Mouse (Mus musculus) monocyte, adult 5-6 weeks (primary cell): Measurements from ENCODE around the gene Ugt1a10. TPM values are rescaled to one million over a fixed set of nuclear protein-coding genes. Genes with fewer than 3 reads are reported as not detected.
A peak's percentile ranks its signal among the peaks of the same experiment; 100 is the strongest.
"Not testable (repeated sequence)": the region's sequence is repeated elsewhere in the genome, so short reads cannot be mapped to it uniquely, and the experiment has no call there.

Source experiments
- ATAC-seq: fragments of 153-309, 156-312 bp; replicated peaks from 2 replicates; pipeline ENCODE4 v1.8.0; 2017; ENCODE audit warnings: mild to moderate bottlenecking; ENCODE audit not compliant: low TSS enrichment, insufficient number of reproducible peaks, severe bottlenecking, poor library complexity, low FRiP score
- total RNA-seq: library from RNA; stranded (forward); fragments of 200-1000, 200-491, 200-594 nt; gene quantifications from 3 replicates; pipeline ENCODE4 v1.2.3, GENCODE M21; 2017

Ugt1a10 gene
- 1.2 TPM in 1 of 3 replicates, not detected in the others for total RNA-seq

DNA sequence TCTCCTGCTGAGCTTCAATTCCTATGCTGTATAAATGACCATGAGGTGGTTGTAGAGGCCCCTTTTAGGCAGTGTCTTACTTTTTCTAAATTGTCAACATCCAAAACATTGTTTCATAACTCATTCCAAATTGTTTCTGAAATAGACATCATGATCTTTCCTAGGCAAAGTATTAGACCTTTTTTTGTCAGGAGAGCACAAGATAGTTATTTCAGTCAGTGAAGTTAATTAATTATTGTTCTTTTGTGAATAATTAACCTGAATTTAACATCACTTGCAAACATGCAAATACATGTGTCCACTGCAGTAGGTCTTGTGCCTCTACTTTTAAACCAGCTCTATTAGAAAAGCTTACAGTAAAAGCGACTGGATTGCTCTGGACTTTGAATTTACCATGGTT lies at the start of gene Ugt1a10:
TSS of gene Ugt1a10 (plus strand) at position 301 of the 400 bp plus-strand sequence.
- ATAC-seq = no peak

DNA sequence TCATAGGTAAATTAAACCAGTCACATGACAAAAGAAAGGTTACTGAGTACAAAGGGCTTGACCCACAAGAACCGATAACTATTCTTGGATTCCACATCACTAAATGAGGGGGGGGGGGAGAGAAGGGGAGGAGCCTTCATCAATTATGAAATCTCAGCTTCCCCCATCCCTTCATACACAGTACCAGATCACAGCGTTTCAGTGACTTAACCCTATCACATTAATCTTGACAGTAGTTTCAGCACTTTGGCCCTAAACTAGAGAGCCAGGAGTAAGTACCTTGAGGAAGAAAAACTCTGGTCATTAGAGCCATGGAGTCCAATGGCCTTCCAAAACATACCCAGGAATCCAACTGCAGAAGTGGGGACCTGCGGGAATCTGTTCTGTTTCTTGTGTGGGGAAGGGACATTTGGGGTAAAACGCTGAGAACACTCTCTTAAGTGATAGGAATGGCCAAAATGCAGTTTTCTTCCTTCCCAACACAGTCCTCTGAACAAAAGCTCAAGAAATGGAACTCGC lies 47.4 kb upstream of the Ugt1a10 start:
- 0 out of 2 replicates have a peak, but pooled peaks have one; percentile 3 for ATAC-seq

- peak; percentile 86 for ATAC-seq
These were observed 46.9 kb upstream of the Ugt1a10 start, which contains the start of gene Usp40 for GRCm38 (mm10) chr1:88008211-88008697. TSS of gene Usp40 (minus strand) at chr1:88008551.

GRCm38 (mm10) chr1:88008735-88009134 lies 46.5 kb upstream of the Ugt1a10 start:
- ATAC-seq = no peak

DNA sequence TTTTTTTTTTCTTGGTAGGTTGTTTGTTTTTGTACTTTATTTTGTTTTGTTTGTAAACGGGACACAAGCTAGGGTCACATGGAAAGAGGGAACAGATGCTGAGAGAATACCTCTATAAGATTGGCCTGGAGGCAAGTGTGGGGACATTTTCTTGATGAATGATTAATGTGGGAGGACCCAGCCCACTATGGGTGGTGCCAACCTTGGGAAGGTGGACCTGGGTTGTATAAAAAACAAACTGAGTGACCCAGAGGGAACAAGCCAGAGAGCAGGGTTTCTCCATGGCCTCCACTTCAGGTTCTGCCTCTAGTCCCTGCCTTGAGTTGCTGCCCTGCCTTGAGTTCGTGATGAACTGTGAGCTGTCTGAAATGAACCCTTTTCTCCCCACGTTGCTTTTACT lies 45.7 kb upstream of the Ugt1a10 start:
- ATAC-seq = no peak

DNA sequence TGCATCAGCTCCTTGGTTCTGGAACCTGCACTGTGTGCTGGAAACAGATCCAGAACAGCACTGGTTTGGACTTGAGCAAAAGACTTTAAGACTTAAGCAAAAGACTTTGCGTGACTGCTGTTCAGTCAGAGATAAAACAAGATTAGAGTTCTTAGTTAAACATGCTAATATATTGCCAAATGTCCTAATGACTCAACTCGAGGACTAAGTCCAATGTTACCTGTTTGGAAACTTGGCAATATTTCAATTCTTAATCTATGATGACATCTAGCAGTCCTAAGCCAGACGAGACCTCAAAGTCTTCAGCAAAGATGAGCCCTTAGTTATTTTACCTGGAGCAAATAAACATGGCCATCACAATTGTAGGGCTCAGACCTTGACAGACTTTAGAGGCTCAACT lies 41.5 kb upstream of the Ugt1a10 start:
- ATAC-seq = no peak

DNA sequence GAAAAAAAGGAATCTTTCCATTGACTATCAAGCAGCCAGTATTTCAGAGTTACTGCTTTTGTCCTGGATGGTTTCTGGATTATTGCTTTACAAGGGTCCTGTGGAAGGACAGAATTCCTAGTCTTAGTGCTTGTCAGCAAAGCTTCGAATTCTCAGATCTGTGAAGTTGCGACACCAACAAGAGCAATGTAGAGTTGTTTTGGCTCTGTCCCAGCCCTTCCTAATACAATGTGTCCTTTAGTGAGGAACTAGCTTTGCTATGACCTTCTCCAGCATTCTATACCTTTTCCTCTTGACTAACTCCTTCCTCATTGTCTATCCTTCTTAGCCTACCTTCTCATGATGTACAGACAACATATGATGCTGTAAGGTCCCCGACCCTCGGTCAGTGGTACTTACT lies 41.0 kb upstream of the Ugt1a10 start:
- no peak for ATAC-seq

DNA sequence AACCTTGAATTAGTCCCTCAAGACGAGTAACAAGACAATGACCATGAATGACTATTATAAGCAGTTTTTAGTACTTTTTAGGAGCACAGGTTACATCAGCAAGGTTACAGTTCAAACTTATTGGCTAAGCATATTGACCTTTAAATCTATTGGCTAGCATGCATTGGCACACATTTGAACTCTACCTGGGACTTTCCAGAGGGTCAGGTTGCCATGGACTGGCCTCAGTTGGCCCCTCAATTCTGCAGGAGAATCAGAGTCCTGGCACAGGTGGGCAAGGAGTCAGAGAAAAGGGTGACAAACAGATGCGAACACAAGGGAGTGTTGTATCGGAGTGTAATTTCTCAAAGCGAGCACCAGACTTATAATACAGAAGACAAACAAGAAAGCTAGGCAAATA lies 40.5 kb upstream of the Ugt1a10 start:
- ATAC-seq = no peak

DNA sequence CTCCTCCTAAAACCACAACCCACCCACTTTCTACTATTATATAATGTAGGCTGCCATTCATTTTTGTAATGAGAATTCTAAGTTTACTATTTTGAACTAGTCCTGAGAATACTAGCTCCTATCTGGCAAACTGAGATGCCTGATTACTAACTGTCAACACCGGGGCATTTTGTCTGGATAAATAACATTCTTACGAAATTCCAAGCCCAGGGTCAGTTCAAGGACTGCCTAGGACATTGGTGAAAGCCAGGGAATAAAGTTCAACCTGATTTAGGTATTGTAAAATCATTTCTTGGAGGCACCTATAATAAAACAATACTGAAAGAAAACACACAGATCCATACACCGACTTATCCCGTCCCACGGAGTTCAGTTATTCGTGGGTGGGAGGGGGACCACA lies 39.8 kb upstream of the Ugt1a10 start:
- no peak for ATAC-seq

GRCm38 (mm10) chr1:88025244-88025643 lies 29.9 kb upstream of the Ugt1a10 start:
- not testable (repeated sequence) for ATAC-seq

DNA sequence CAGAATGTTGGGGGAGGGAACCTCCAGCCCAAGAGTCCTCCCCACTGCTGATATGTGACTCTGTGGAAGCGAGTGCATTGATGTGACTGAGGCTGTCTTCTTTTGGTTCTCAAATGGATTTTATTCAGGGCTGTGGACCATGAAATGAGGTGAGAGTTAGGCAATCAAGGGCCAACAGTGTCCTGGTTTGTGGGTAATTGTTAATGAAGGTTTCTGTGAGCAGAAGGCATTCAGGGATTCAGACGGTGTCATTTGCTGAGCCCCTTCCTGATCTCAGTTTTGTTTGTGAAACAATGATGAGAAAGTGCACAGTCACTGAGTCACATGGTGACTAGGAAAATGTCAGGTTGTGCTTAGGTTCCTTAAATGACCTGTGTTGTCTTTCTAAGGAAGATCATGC lies 12.1 kb upstream of the Ugt1a10 start:
- peak; percentile 63; the same call in 1 of the 2 replicates for ATAC-seq

DNA sequence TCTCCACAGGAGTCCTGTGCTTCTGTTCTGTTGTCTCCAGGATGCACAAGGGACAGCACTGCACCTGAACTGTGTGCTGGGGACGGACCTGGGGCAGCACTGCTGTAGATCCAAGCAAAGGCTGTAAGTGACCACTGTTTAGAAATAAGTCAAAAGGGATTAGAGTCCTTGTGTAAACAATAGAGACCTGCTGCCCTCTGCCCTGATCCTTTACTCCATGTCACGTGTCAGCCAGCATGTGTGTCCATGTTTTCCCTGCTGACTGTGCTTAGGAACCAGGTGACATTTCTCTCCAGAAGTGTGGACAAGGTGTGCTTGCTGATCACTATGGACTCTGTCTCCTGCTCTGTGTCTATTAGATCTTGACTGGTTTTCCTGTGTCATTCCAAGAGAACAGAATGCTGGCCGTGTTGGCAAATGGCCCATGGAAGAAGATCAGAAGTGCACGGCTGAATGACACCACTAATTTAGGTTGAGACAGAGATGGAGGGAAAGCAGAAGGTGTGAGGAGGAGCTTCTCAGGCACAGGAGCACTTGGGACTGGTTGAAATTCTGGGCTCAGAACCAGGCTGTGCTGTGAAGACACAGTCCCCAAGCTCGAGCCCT lies 10.3 kb upstream of the Ugt1a10 start:
- not testable (repeated sequence) for ATAC-seq

DNA sequence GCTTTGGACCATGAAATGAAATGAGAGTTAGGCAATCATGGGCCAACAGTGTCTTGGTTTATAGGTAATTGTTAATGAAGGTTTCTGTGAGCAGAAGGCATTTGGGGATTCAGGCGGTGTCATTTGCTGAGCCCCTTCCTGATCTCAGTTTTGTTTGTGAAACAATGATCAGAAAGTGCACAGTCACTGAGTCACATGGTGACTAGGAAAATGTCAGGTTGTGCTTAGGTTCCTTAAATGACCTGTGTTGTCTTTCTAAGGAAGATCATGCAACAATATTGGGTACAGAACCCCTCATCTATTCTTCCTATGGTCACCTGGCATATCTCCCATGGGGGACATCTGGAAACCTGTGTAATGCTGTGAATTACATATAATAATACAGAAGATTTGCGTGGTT lies 7.8 kb upstream of the Ugt1a10 start:
- ATAC-seq = peak; percentile 42; the same call in 1 of the 2 replicates

DNA sequence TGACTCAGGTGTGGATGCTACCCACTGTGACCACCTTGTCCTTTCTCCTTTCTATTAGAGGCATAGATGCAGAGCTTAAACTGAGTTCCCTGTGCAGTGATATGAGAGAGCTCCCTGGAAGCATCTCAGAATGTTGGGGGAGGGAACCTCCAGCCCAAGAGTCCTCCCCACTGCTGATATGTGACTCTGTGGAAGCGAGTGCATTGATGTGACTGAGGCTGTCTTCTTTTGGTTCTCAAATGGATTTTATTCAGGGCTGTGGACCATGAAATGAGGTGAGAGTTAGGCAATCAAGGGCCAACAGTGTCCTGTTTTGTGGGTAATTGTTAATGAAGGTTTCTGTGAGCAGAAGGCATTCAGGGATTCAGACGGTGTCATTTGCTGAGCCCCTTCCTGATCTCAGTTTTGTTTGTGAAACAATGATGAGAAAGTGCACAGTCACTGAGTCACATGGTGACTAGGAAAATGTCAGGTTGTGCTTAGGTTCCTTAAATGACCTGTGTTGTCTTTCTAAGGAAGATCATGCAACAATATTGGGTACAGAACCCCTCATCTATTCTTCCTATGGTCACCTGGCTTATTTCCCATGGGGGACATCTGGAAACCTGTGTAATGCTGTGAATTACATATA lies 11.4 kb downstream of the Ugt1a10 start:
- peak; percentile 82 for ATAC-seq

DNA sequence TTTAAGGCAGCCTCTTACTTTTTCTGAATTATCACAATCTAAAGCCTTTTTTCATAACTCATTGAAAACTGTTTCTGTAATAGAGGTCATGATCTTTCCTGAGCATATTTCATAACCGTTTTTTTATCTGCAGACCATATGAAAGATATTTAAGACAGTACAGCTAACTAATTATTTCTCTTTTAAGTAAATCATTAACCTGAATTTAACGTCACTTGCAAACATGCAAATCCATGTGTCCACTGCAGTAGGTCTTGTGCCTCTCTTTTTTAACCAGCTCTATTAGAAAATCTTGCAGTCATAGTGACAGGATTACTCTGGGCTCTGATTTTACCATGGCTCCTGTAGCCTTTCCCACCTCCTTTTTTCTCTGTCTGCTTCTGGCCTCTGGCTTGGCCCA lies 15.3 kb downstream of the Ugt1a10 start, which contains the start of gene Ugt1a9:
TSS of gene Ugt1a9 (plus strand) at position 306 of the 400 bp plus-strand sequence.
- ATAC-seq = no peak

GRCm38 (mm10) chr1:88070902-88071301 lies 15.7 kb downstream of the Ugt1a10 start:
- no peak for ATAC-seq

DNA sequence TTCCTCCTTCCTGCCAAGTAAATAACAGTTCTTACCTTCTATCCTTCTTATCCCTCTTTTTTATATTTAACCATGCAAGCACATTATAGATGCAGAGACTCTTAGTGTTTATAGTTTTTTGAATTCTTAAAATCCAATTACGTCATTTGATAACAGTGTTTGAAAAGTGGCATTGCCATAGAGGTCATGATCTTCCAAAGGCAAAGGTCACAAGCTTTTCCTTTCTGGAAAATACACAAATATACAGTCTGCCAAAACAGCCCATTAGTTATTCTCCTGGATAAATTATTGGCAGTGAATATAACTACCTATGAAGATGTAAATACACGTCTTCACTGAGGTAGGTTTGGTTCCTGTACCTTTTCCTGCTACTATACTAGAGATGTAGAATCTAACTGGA lies 19.3 kb downstream of the Ugt1a10 start:
- ATAC-seq = no peak

- peak; percentile 78 for ATAC-seq
These were observed 21.9 kb downstream of the Ugt1a10 start for GRCm38 (mm10) chr1:88077128-88077527.

DNA sequence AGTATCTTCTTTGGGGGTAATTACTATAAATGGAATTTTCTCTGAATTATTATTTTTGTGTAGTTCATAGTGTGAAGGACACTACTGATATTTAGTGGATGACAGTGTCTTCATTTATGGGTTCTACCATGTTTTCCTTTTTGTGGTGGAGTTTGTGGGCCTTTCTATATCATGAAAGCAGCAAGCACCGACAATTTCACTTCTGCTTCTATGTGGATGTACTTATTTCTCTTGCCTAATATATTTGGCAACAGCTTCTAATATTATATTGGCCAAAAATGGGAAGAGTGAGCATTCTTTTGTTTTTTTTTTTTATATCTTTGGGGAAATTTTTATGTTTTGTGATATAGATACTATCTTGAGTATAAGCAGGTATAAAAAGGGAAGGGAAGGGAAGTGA lies 26.5 kb downstream of the Ugt1a10 start:
- ATAC-seq = no peak

DNA sequence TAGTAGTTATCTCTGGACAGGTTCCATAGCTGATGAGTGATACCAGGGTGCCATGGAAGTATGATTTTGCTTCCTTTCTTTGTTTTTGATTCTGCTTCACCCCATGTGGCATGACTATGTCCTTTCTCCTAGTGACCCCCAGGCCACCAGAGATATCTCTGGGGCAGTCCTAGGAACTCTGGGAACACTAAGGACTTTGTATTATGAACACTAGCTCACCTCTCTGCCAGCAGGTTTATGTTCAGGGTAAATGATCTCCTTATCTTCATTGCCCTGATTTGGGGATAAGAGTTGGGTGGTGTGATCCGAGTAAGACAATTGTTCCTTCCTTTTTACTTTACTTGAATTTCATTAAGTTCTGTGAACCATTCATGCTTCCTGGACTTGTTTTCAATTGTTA lies 30.9 kb downstream of the Ugt1a10 start:
- ATAC-seq = no peak
